Mouse (Mus musculus): ENCODE data around the gene Ncor1. TPM values are rescaled to one million over a fixed set of nuclear protein-coding genes. Genes with fewer than 3 reads are reported as not detected.
A peak's percentile ranks its signal among the peaks of the same experiment; 100 is the strongest.

The Ncor1 gene
- polyA plus RNA-seq, 1 experiment = 327 TPM

DNA sequence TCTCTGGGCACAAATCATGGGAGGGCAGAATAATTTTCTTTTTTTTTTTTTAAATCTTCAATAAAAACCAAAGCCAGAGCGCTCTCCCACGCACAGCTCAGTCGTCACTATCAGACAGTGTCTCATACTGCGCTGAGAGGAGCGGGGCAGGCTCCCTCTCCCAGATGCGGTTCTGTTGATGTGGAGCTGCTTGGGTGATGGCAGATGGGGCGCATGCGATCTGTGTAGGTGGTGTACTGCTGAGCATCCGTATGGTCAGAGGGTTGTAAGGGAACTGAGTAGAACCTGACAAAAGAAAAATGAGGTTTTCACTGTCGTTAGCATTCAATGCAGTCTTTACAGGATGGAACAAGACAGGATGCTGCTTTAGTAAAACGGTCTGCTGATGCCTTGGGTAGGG, 140.6 kb downstream of the Ncor1 start:
- no peak for TF ChIP-seq POLR2A (IDR thresholded peaks at IDR 0.05; ENCODE audit: insufficient read depth, low read length)
- TF ChIP-seq CTCF (IDR thresholded peaks at IDR 0.05; ENCODE audit: low read depth, low read length) = no peak
- TF ChIP-seq EP300 (IDR thresholded peaks at IDR 0.05; ENCODE audit: insufficient read depth, low read depth, low read length) = no peak
- H3K4me3 ChIP-seq (ENCODE audit: low read depth, low read length) = no peak overlapping the region

GRCm38 (mm10) chr11:62314984-62315383, 143.4 kb downstream of the Ncor1 start:
- Histone ChIP-seq H3K4me1 (ENCODE audit: control insufficient read depth, insufficient read depth, low read length) (no peaks in the 10 kb centered on the region), H3K27me3 (ENCODE audit: control insufficient read depth, insufficient read depth, low read length, poor library complexity, severe bottlenecking) (no peaks in the 10 kb centered on the region), H3K9ac (ENCODE audit: low read depth, poor library complexity, severe bottlenecking) (no peak overlapping the region), H3K27ac (ENCODE audit: insufficient read depth, low read length) (no peak overlapping the region), H3K4me3 (ENCODE audit: low read depth, low read length) (no peak overlapping the region), H3K9me3 (replicated peaks; ENCODE audit: control insufficient read depth, insufficient read depth, low read length, poor library complexity, severe bottlenecking) (no peaks in the 10 kb centered on the region), H3K36me3 (ENCODE audit: control insufficient read depth, insufficient read depth, low read length, poor library complexity, severe bottlenecking) (peaks cover 68% of the 10 kb centered on the region)
- TF ChIP-seq CTCF (IDR thresholded peaks at IDR 0.05; ENCODE audit: low read depth, low read length) (no peak), EP300 (IDR thresholded peaks at IDR 0.05; ENCODE audit: insufficient read depth, low read depth, low read length) (no peak), POLR2A (IDR thresholded peaks at IDR 0.05; ENCODE audit: insufficient read depth, low read length) (no peak)

More for the DNA sequence above, 140.6 kb downstream of the Ncor1 start:
- no peaks in the 10 kb centered on the region for H3K27me3 ChIP-seq (ENCODE audit: control insufficient read depth, insufficient read depth, low read length, poor library complexity, severe bottlenecking)
- H3K27ac ChIP-seq (ENCODE audit: insufficient read depth, low read length) = no peak overlapping the region
- no peak overlapping the region for H3K9ac ChIP-seq (ENCODE audit: low read depth, poor library complexity, severe bottlenecking)
- no peaks in the 10 kb centered on the region for H3K4me1 ChIP-seq (ENCODE audit: control insufficient read depth, insufficient read depth, low read length)
- no peaks in the 10 kb centered on the region for H3K9me3 ChIP-seq (replicated peaks; ENCODE audit: control insufficient read depth, insufficient read depth, low read length, poor library complexity, severe bottlenecking)
- H3K36me3 ChIP-seq (ENCODE audit: control insufficient read depth, insufficient read depth, low read length, poor library complexity, severe bottlenecking) = peaks cover 83% of the 10 kb centered on the region

- peaks cover 37% of the 10 kb centered on the region for H3K36me3 ChIP-seq (ENCODE audit: control insufficient read depth, insufficient read depth, low read length, poor library complexity, severe bottlenecking)
These were observed 149.0 kb downstream of the Ncor1 start for GRCm38 (mm10) chr11:62309296-62309695.

DNA sequence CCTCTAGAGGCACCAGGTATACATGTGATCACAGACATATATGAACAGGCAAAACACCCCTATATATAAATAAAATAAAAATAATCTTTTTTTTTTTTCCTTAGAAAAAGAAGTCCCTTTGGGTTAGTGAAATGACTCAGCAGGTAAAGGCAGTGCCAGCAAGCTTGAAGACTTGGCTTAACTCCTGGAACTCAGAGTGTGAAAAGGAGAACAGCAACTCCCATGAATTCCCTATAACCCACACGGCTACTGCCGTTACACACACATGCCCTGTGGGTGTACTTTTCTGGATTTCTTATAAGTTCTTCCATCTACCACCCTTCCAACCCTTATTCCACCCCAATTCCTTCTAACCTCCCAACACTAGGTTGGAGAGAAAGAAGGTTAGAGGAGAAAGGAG, 152.5 kb downstream of the Ncor1 start:
- no peaks in the 10 kb centered on the region for H3K9me3 ChIP-seq (replicated peaks; ENCODE audit: control insufficient read depth, insufficient read depth, low read length, poor library complexity, severe bottlenecking)
- no peak overlapping the region for H3K4me3 ChIP-seq (ENCODE audit: low read depth, low read length)
- H3K36me3 ChIP-seq (ENCODE audit: control insufficient read depth, insufficient read depth, low read length, poor library complexity, severe bottlenecking) = peaks cover 22% of the 10 kb centered on the region
- no peak overlapping the region for H3K27ac ChIP-seq (ENCODE audit: insufficient read depth, low read length)
- TF ChIP-seq EP300 (IDR thresholded peaks at IDR 0.05; ENCODE audit: insufficient read depth, low read depth, low read length) (no peak), CTCF (IDR thresholded peaks at IDR 0.05; ENCODE audit: low read depth, low read length) (no peak), POLR2A (IDR thresholded peaks at IDR 0.05; ENCODE audit: insufficient read depth, low read length) (no peak)
- H3K9ac ChIP-seq (ENCODE audit: low read depth, poor library complexity, severe bottlenecking) = no peak overlapping the region
- H3K4me1 ChIP-seq (ENCODE audit: control insufficient read depth, insufficient read depth, low read length) = no peaks in the 10 kb centered on the region
- H3K27me3 ChIP-seq (ENCODE audit: control insufficient read depth, insufficient read depth, low read length, poor library complexity, severe bottlenecking) = no peaks in the 10 kb centered on the region

More at GRCm38 (mm10) chr11:62309296-62309695, 149.0 kb downstream of the Ncor1 start:
- H3K9me3 ChIP-seq (replicated peaks; ENCODE audit: control insufficient read depth, insufficient read depth, low read length, poor library complexity, severe bottlenecking) = no peaks in the 10 kb centered on the region
- H3K27me3 ChIP-seq (ENCODE audit: control insufficient read depth, insufficient read depth, low read length, poor library complexity, severe bottlenecking) = no peaks in the 10 kb centered on the region
- TF ChIP-seq CTCF (IDR thresholded peaks at IDR 0.05; ENCODE audit: low read depth, low read length) = no peak
- TF ChIP-seq EP300 (IDR thresholded peaks at IDR 0.05; ENCODE audit: insufficient read depth, low read depth, low read length) = no peak
- TF ChIP-seq POLR2A (IDR thresholded peaks at IDR 0.05; ENCODE audit: insufficient read depth, low read length) = no peak
- H3K27ac ChIP-seq (ENCODE audit: insufficient read depth, low read length) = no peak overlapping the region
- H3K4me3 ChIP-seq (ENCODE audit: low read depth, low read length) = no peak overlapping the region
- H3K4me1 ChIP-seq (ENCODE audit: control insufficient read depth, insufficient read depth, low read length) = no peaks in the 10 kb centered on the region
- no peak overlapping the region for H3K9ac ChIP-seq (ENCODE audit: low read depth, poor library complexity, severe bottlenecking)

GRCm38 (mm10) chr11:62298883-62299282, 159.5 kb downstream of the Ncor1 start:
- Histone ChIP-seq H3K36me3 (ENCODE audit: control insufficient read depth, insufficient read depth, low read length, poor library complexity, severe bottlenecking) (peaks cover 10% of the 10 kb centered on the region), H3K27ac (ENCODE audit: insufficient read depth, low read length) (no peak overlapping the region), H3K9me3 (replicated peaks; ENCODE audit: control insufficient read depth, insufficient read depth, low read length, poor library complexity, severe bottlenecking) (no peaks in the 10 kb centered on the region), H3K4me1 (ENCODE audit: control insufficient read depth, insufficient read depth, low read length) (no peaks in the 10 kb centered on the region), H3K27me3 (ENCODE audit: control insufficient read depth, insufficient read depth, low read length, poor library complexity, severe bottlenecking) (no peaks in the 10 kb centered on the region), H3K4me3 (ENCODE audit: low read depth, low read length) (no peak overlapping the region), H3K9ac (ENCODE audit: low read depth, poor library complexity, severe bottlenecking) (no peak overlapping the region)
- TF ChIP-seq EP300 (IDR thresholded peaks at IDR 0.05; ENCODE audit: insufficient read depth, low read depth, low read length) (no peak), POLR2A (IDR thresholded peaks at IDR 0.05; ENCODE audit: insufficient read depth, low read length) (no peak), CTCF (IDR thresholded peaks at IDR 0.05; ENCODE audit: low read depth, low read length) (no peak)

DNA sequence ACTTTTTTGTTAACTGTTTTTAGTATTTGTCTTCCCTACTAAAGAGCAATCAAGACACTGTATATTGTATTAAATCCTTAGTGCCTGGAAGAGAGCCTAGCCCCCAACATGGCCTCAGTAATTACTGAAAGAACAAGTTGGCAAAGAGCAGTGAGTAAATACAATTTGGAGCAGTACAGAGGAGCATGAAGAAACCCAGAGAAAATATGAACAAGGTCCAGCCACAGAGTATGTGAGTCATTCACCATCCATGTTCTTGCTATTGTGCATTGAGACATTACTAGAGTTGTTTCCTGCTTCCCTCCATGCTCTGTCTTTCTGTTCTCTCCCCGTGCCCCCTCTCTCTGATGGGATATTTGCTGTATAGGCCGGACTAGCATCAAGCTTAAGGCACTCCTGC, 164.2 kb downstream of the Ncor1 start:
- no peaks in the 10 kb centered on the region for H3K4me1 ChIP-seq (ENCODE audit: control insufficient read depth, insufficient read depth, low read length)
- TF ChIP-seq EP300 (IDR thresholded peaks at IDR 0.05; ENCODE audit: insufficient read depth, low read depth, low read length) (no peak), CTCF (IDR thresholded peaks at IDR 0.05; ENCODE audit: low read depth, low read length) (no peak), POLR2A (IDR thresholded peaks at IDR 0.05; ENCODE audit: insufficient read depth, low read length) (no peak)
- no peak overlapping the region for H3K4me3 ChIP-seq (ENCODE audit: low read depth, low read length)
- H3K9me3 ChIP-seq (replicated peaks; ENCODE audit: control insufficient read depth, insufficient read depth, low read length, poor library complexity, severe bottlenecking) = no peaks in the 10 kb centered on the region
- H3K9ac ChIP-seq (ENCODE audit: low read depth, poor library complexity, severe bottlenecking) = no peak overlapping the region
- H3K27me3 ChIP-seq (ENCODE audit: control insufficient read depth, insufficient read depth, low read length, poor library complexity, severe bottlenecking) = no peaks in the 10 kb centered on the region
- peaks cover 18% of the 10 kb centered on the region for H3K36me3 ChIP-seq (ENCODE audit: control insufficient read depth, insufficient read depth, low read length, poor library complexity, severe bottlenecking)
- peak overlapping the region; percentile 22; the same call in 1 of the 2 replicates for H3K27ac ChIP-seq (ENCODE audit: insufficient read depth, low read length)
